Mouse (Mus musculus): ENCODE measurements at regions not wholly inside any gene's neighbourhood (a gene's known extent, or its start where the extent isn't known, plus 50 kb on each side); places are given as distances from the start of the nearest gene placed in this dataset.
"Not testable (repeated sequence)": the region's sequence is repeated elsewhere in the genome, so short reads cannot be mapped to it uniquely, and the experiment has no call there.

GRCm38 (mm10) chr8:37159481-37159880 is 166.1 kb downstream of the AI429214 start:
- H3K4me1 ChIP-seq (ENCODE audit: control insufficient read depth, insufficient read depth, low read length): no peaks in the 10 kb centered on the region
- ATAC-seq (ENCODE audit: low read depth): no peak
- no peak overlapping the region for H3K27ac ChIP-seq (replicated peaks; ENCODE audit: low read depth, low read length)
- no peak overlapping the region for H3K4me3 ChIP-seq (ENCODE audit: low read depth, low read length)
- H3K9ac ChIP-seq (ENCODE audit: low read depth, low read length): no peak overlapping the region
- H3K9me3 ChIP-seq (ENCODE audit: control insufficient read depth, low read length): no peaks in the 10 kb centered on the region
- no peaks in the 10 kb centered on the region for H3K27me3 ChIP-seq (replicated peaks; ENCODE audit: control insufficient read depth, insufficient read depth, low read length)
- 7% methylated on average over 9 of the region's 9 CpGs for WGBS
- no peak overlapping the region for H3K4me2 ChIP-seq (ENCODE audit: low read depth, low read length)
- no peaks in the 10 kb centered on the region for H3K36me3 ChIP-seq (ENCODE audit: control insufficient read depth, insufficient read depth, low read length)
- DNase-seq (ENCODE audit: low spot score): peak; percentile 79

GRCm38 (mm10) chr8:37196859-37197258 is 203.5 kb downstream of the AI429214 start:
- Histone ChIP-seq H3K4me1 (ENCODE audit: control insufficient read depth, insufficient read depth, low read length) (no peaks in the 10 kb centered on the region), H3K4me2 (ENCODE audit: low read depth, low read length) (no peak overlapping the region), H3K9me3 (ENCODE audit: control insufficient read depth, low read length) (no peaks in the 10 kb centered on the region), H3K9ac (ENCODE audit: low read depth, low read length) (no peak overlapping the region), H3K4me3 (ENCODE audit: low read depth, low read length) (no peak overlapping the region), H3K27ac (replicated peaks; ENCODE audit: low read depth, low read length) (no peak overlapping the region), H3K27me3 (replicated peaks; ENCODE audit: control insufficient read depth, insufficient read depth, low read length) (no peaks in the 10 kb centered on the region), H3K36me3 (ENCODE audit: control insufficient read depth, insufficient read depth, low read length) (no peaks in the 10 kb centered on the region)
- DNase-seq (ENCODE audit: low spot score) (no peak), ATAC-seq (ENCODE audit: low read depth) (no peak)
- WGBS: 71% methylated on average over 1 of the region's 1 CpGs

GRCm38 (mm10) chr8:37215894-37216293 is 222.5 kb downstream of the AI429214 start:
- Histone ChIP-seq H3K27me3 (replicated peaks; ENCODE audit: control insufficient read depth, insufficient read depth, low read length) (no peaks in the 10 kb centered on the region), H3K4me1 (ENCODE audit: control insufficient read depth, insufficient read depth, low read length) (no peaks in the 10 kb centered on the region), H3K9ac (ENCODE audit: low read depth, low read length) (no peak overlapping the region), H3K9me3 (ENCODE audit: control insufficient read depth, low read length) (no peaks in the 10 kb centered on the region), H3K27ac (replicated peaks; ENCODE audit: low read depth, low read length) (no peak overlapping the region), H3K36me3 (ENCODE audit: control insufficient read depth, insufficient read depth, low read length) (no peaks in the 10 kb centered on the region), H3K4me3 (ENCODE audit: low read depth, low read length) (no peak overlapping the region), H3K4me2 (ENCODE audit: low read depth, low read length) (no peak overlapping the region)
- peak; percentile 11 for DNase-seq (ENCODE audit: low spot score)
- WGBS: 72% methylated on average over 4 of the region's 4 CpGs
- no peak for ATAC-seq (ENCODE audit: low read depth)

GRCm38 (mm10) chr8:37227091-37227490 is 233.7 kb downstream of the AI429214 start:
- no peak for ATAC-seq (ENCODE audit: low read depth)
- Histone ChIP-seq H3K27ac (replicated peaks; ENCODE audit: low read depth, low read length) (no peak overlapping the region), H3K4me2 (ENCODE audit: low read depth, low read length) (no peak overlapping the region), H3K27me3 (replicated peaks; ENCODE audit: control insufficient read depth, insufficient read depth, low read length) (no peaks in the 10 kb centered on the region), H3K4me3 (ENCODE audit: low read depth, low read length) (no peak overlapping the region), H3K9me3 (ENCODE audit: control insufficient read depth, low read length) (no peaks in the 10 kb centered on the region), H3K9ac (ENCODE audit: low read depth, low read length) (no peak overlapping the region), H3K4me1 (ENCODE audit: control insufficient read depth, insufficient read depth, low read length) (no peaks in the 10 kb centered on the region), H3K36me3 (ENCODE audit: control insufficient read depth, insufficient read depth, low read length) (no peaks in the 10 kb centered on the region)
- WGBS: 37% methylated on average over 2 of the region's 2 CpGs
- DNase-seq (ENCODE audit: low spot score): peak; percentile 50

- WGBS: 90% methylated on average over 2 of the region's 2 CpGs
- Histone ChIP-seq H3K4me2 (ENCODE audit: low read depth, low read length) (no peak overlapping the region), H3K27me3 (replicated peaks; ENCODE audit: control insufficient read depth, insufficient read depth, low read length) (no peaks in the 10 kb centered on the region), H3K4me3 (ENCODE audit: low read depth, low read length) (no peak overlapping the region), H3K4me1 (ENCODE audit: control insufficient read depth, insufficient read depth, low read length) (no peaks in the 10 kb centered on the region), H3K27ac (replicated peaks; ENCODE audit: low read depth, low read length) (no peak overlapping the region), H3K9me3 (ENCODE audit: control insufficient read depth, low read length) (no peaks in the 10 kb centered on the region), H3K36me3 (ENCODE audit: control insufficient read depth, insufficient read depth, low read length) (no peaks in the 10 kb centered on the region), H3K9ac (ENCODE audit: low read depth, low read length) (no peak overlapping the region)
- ATAC-seq (ENCODE audit: low read depth) (no peak), DNase-seq (ENCODE audit: low spot score) (no peak)
Observed at GRCm38 (mm10) chr8:37237306-37237705, 243.9 kb downstream of the AI429214 start.

GRCm38 (mm10) chr8:37239354-37239753 is 245.9 kb downstream of the AI429214 start:
- no peak for ATAC-seq (ENCODE audit: low read depth)
- no peaks in the 10 kb centered on the region for H3K27me3 ChIP-seq (replicated peaks; ENCODE audit: control insufficient read depth, insufficient read depth, low read length)

GRCm38 (mm10) chr8:37251234-37251633 is 257.8 kb downstream of the AI429214 start:
- 46% methylated on average over 7 of the region's 7 CpGs for WGBS
- not testable (repeated sequence) for H3K4me2 ChIP-seq (ENCODE audit: low read depth, low read length); H3K36me3 ChIP-seq (ENCODE audit: control insufficient read depth, insufficient read depth, low read length); H3K27ac ChIP-seq (replicated peaks; ENCODE audit: low read depth, low read length); DNase-seq (ENCODE audit: low spot score); H3K4me3 ChIP-seq (ENCODE audit: low read depth, low read length); H3K4me1 ChIP-seq (ENCODE audit: control insufficient read depth, insufficient read depth, low read length); ATAC-seq (ENCODE audit: low read depth); H3K9me3 ChIP-seq (ENCODE audit: control insufficient read depth, low read length); H3K27me3 ChIP-seq (replicated peaks; ENCODE audit: control insufficient read depth, insufficient read depth, low read length); H3K9ac ChIP-seq (ENCODE audit: low read depth, low read length)

More at GRCm38 (mm10) chr8:37239354-37239753, 245.9 kb downstream of the AI429214 start:
- no peak for DNase-seq (ENCODE audit: low spot score)
- H3K4me2 ChIP-seq (ENCODE audit: low read depth, low read length): no peak overlapping the region
- H3K9me3 ChIP-seq (ENCODE audit: control insufficient read depth, low read length): no peaks in the 10 kb centered on the region
- H3K36me3 ChIP-seq (ENCODE audit: control insufficient read depth, insufficient read depth, low read length): no peaks in the 10 kb centered on the region
- no peak overlapping the region for H3K4me3 ChIP-seq (ENCODE audit: low read depth, low read length)
- H3K27ac ChIP-seq (replicated peaks; ENCODE audit: low read depth, low read length): no peak overlapping the region
- no peaks in the 10 kb centered on the region for H3K4me1 ChIP-seq (ENCODE audit: control insufficient read depth, insufficient read depth, low read length)
- H3K9ac ChIP-seq (ENCODE audit: low read depth, low read length): no peak overlapping the region

GRCm38 (mm10) chr8:37291069-37291850 is 297.9 kb downstream of the AI429214 start:
- 73% methylated on average over 7 of the region's 7 CpGs for WGBS
- no peaks in the 10 kb centered on the region for H3K36me3 ChIP-seq (ENCODE audit: control insufficient read depth, insufficient read depth, low read length)
- H3K27me3 ChIP-seq (replicated peaks; ENCODE audit: control insufficient read depth, insufficient read depth, low read length): no peaks in the 10 kb centered on the region
- no peaks in the 10 kb centered on the region for H3K4me1 ChIP-seq (ENCODE audit: control insufficient read depth, insufficient read depth, low read length)
- ATAC-seq (ENCODE audit: low read depth) (no peak), DNase-seq (ENCODE audit: low spot score) (peak; percentile 43)
- H3K4me2 ChIP-seq (ENCODE audit: low read depth, low read length): no peak overlapping the region
- H3K9ac ChIP-seq (ENCODE audit: low read depth, low read length): no peak overlapping the region
- no peak overlapping the region for H3K4me3 ChIP-seq (ENCODE audit: low read depth, low read length)
- H3K9me3 ChIP-seq (ENCODE audit: control insufficient read depth, low read length): no peaks in the 10 kb centered on the region; the same call in 1 of the 2 replicates
- no peak overlapping the region for H3K27ac ChIP-seq (replicated peaks; ENCODE audit: low read depth, low read length)

Data from embryonic facial prominence, embryonic 14.5 days (tissue).